Mouse (Mus musculus) midbrain, embryonic 14.5 days (tissue): Measurements from ENCODE around the gene Mex3a. TPM values are rescaled to one million over a fixed set of nuclear protein-coding genes. Genes with fewer than 3 reads are reported as not detected.
A peak's percentile ranks its signal among the peaks of the same experiment; 100 is the strongest.

Experiments used
- ATAC-seq: fragments of 200-750 bp; cut with Nextera tagmentation; 2 replicates; pipeline ENCODE4 v1.8.0; 2017; ENCODE audit warnings: moderate number of reproducible peaks, moderate library complexity; ENCODE audit not compliant: low FRiP score, low TSS enrichment
- DNase-seq: peaks from one replicate; pipeline ENCODE4 v3.0.0-alpha.2; 2015
- H3K27ac ChIP-seq: fragments of 300-500 bp; sonication (generic); replicated peaks from 2 replicates; pipeline ENCODE4 v1.5.1; 2014; ENCODE audit warnings: mild to moderate bottlenecking, low read depth, low read length, moderate library complexity
- H3K27me3 ChIP-seq: fragments of 300-500 bp; sonication (generic); 2 replicates; pipeline ENCODE4 v1.6.1; 2014; ENCODE audit warnings: low read length, control low read depth, mixed read lengths; ENCODE audit not compliant: control insufficient read depth, insufficient read depth
- H3K36me3 ChIP-seq: fragments of 300-500 bp; sonication (generic); 2 replicates; pipeline ENCODE4 v1.6.1; 2014; ENCODE audit warnings: low read length, control low read depth; ENCODE audit not compliant: control insufficient read depth, insufficient read depth
- H3K4me1 ChIP-seq: fragments of 300-500 bp; sonication (generic); 2 replicates; pipeline ENCODE4 v1.6.1; 2014; ENCODE audit warnings: mild to moderate bottlenecking, antibody characterized with exemption, low read length, control low read depth; ENCODE audit not compliant: control insufficient read depth, insufficient read depth
- H3K4me2 ChIP-seq: fragments of 300-500 bp; sonication (generic); 2 replicates; pipeline ENCODE4 v1.6.1; 2014; ENCODE audit warnings: mild to moderate bottlenecking, low read length, moderate library complexity
- H3K4me3 ChIP-seq: fragments of 300-500 bp; sonication (generic); replicated peaks from 2 replicates; pipeline ENCODE4 v1.5.1; 2014; ENCODE audit warnings: low read depth, low read length
- H3K9ac ChIP-seq: fragments of 300-500 bp; sonication (generic); replicated peaks from 2 replicates; pipeline ENCODE4 v1.6.1; 2014; ENCODE audit warnings: mild to moderate bottlenecking, low read length, moderate library complexity
- H3K9me3 ChIP-seq: fragments of 300-500 bp; sonication (generic); 2 replicates; pipeline ENCODE4 v1.6.1; 2016; ENCODE audit warnings: low read length, control low read depth, mixed read lengths; ENCODE audit not compliant: control insufficient read depth
- WGBS: fragments of 180-500 bp; shearing (Covaris S2); extraction: QIAGEN DNeasy Blood & Tissue Kit; methylation state at CpG from one replicate; pipeline ENCODE4 v1.1.7; 2014; 5-methylcytosine and 5-hydroxymethylcytosine counted together
- polyA plus RNA-seq: library from polyadenylated mRNA; unstranded; fragments of >200 nt; fragmentation: Nextera tagmentation; extraction: Ambion mirVana; gene quantifications from 2 replicates; pipeline ENCODE4 v1.2.1, GENCODE M21; 2014

Mex3a gene
- polyA plus RNA-seq, 1 experiment from 2014 or later: 51.8 TPM

DNA sequence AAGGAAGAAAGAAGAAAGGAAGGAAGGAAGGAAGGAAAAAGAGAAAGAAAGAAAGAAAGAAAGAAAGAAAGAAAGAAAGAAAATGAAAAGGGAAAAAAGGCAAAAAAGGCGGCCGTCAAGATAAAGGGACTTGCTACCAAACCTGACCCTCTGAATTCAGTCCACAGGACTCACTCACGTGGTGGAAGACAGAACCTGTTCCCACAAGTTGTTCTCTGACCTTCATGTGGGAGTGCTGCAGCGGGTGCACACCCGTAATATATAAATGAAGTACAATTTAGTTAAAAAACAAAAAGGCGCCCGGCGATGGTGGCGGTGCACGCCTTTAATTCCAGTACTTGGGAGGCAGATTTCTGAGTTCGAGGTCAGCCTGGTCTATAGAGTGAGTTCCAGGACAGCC, 3.5 kb upstream of the Mex3a start:
- 87% methylated on average over 11 of the region's 11 CpGs for WGBS
- Histone ChIP-seq H3K4me3 (peak overlapping the region; percentile 52), H3K4me1 (peaks cover 46% of the 10 kb centered on the region), H3K36me3 (peaks cover 14% of the 10 kb centered on the region; the same call in 1 of the 2 replicates), H3K27ac (no peak overlapping the region), H3K9me3 (no peaks in the 10 kb centered on the region), H3K27me3 (no peaks in the 10 kb centered on the region), H3K4me2 (peak overlapping the region; percentile 98), H3K9ac (no peak overlapping the region)
- DNase-seq (no peak), ATAC-seq (no peak)

DNA sequence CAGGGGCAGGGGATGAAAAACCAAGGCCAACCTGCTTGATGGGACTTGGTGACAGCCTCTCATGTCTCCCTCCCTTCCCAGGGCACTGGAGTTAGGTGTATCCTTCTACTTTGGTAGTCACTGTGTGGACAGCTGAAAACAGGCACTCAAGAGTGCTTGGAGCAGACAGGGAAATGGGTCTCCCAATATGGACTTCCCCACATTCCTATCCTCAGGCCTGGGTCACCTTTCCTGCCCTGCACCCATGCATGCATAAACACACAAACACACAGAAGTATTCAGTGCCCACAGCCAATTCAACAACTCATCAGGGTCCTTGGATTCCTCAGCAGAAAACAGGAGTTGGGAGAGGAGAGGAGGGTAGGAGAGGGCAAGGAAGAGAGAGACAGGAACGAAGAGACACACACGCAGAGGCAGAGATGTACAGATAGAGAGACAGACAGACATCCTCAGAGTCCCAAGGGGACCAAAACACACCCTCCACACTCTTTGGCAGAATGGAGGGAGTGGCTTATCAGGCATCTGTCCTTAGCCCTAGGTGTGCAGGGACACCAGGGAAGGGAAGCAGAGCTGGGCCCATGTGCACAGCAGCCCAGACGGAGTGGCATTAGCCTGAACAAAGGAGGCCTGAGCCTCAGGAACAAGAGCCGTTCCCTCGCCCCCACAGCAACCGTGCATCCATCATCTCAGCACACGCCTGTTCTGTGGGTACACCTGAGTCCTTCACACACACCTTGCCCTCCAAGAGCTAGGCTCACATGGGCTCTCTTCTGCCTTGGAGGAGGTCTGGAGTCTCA, 2.8 kb upstream of the Mex3a start:
- H3K4me3 ChIP-seq: peak overlapping the region; percentile 52
- no peaks in the 10 kb centered on the region for H3K9me3 ChIP-seq
- 12% methylated on average over 7 of the region's 7 CpGs for WGBS
- peak overlapping the region; percentile 98 for H3K4me2 ChIP-seq
- peaks cover 49% of the 10 kb centered on the region for H3K4me1 ChIP-seq
- no peaks in the 10 kb centered on the region for H3K27me3 ChIP-seq
- H3K27ac ChIP-seq: peak overlapping the region; percentile 99
- peak overlapping the region; percentile 98 for H3K9ac ChIP-seq
- H3K36me3 ChIP-seq: peaks cover 8% of the 10 kb centered on the region; the same call in 1 of the 2 replicates
- DNase-seq: peak; percentile 49
- no peak for ATAC-seq

DNA sequence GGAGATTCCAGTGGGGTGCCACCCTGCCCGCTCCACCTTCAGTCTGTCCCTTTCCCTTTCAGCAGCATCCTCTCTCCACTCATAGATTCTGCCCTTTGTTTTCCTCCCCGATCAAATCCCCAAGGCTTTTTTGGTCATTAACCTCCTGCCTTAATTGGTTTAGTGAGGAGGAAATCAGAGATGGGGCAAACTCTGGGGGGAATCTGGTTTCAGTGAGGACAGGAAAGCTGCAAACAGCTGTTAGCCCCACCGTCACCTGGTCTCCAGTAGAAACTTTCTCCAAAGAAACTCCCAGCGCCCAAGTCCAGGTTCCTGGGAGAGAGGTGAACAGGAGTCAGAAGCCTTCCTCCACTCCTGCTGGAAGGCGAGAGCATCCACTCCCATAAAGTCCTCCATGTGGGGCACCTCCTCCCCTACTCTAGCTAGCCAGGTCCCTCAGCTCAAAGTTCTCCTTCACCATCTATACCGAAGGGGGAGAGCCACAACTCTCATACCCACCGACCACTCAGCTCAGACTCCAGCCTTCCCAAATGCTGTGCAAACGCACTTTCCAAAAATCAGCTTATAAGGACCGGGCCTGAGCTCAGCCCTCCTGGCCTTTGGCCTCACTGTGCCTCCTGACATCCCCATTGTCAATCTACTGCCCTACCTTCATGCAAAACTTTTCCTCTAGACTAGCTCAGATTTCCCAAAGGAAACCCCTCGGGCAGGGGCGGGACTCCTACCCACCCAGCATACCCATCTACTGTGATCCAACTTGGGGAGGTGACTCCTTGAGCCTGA, 1.9 kb upstream of the Mex3a start:
- H3K36me3 ChIP-seq: peaks cover 6% of the 10 kb centered on the region
- H3K4me2 ChIP-seq: peak overlapping the region; percentile 98
- peak overlapping the region; percentile 99 for H3K27ac ChIP-seq
- 4% methylated on average over 11 of the region's 11 CpGs for WGBS
- peak overlapping the region; percentile 52 for H3K4me3 ChIP-seq
- peak overlapping the region; percentile 98 for H3K9ac ChIP-seq
- H3K9me3 ChIP-seq: no peaks in the 10 kb centered on the region
- DNase-seq: peak; percentile 35
- no peak for ATAC-seq
- no peaks in the 10 kb centered on the region for H3K27me3 ChIP-seq
- H3K4me1 ChIP-seq: peaks cover 57% of the 10 kb centered on the region

DNA sequence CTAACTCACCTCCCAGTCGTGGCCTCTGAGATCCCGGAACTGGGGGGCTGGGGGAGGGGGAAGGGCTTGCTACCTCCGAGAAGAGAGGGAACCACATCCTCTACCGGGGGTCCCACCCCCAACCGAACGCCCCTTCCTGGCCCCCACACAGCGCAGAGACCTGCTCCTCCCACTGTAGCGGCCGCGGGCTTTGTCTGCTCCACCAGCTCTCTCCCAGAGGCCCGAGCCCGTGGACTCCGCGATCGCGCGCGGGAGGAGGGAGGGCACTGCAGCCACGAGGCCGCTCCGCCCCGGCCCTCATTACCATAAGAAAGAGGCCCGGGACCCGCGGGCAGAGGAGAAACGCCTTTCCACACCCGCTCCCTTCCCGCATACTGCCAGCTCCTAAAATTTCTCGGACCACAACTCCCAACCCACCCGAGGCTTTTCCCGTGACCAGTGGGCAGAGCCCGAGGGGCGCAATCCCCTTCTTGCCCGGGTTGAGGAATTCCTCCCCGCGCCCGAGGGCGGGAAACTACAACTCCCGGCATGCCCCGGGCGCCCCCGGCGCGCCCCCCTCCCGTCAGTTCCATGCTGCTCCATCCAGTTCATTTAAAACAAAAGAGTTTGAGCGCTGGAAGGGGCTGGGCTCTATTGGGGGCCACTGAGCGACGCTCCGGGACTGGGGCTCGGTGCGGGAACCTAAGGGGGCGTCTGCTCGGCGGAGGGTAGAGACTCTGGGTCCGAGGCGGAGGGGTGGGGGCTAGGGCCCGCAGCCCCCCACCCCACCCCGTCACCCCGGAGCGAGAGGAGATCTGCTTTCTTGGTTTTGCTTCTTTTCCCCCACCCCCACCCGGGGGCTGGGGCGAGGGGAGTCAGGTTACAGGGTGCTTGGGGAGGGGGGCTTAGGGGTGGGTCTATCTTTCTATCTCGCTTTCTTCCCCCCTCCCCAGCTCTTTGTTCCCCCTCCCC, 572 bp upstream of the Mex3a start:
- DNase-seq (peak; percentile 95), ATAC-seq (peak; percentile 81)
- Histone ChIP-seq H3K4me3 (peak overlapping the region; percentile 52), H3K9ac (peak overlapping the region; percentile 98), H3K27me3 (no peaks in the 10 kb centered on the region), H3K36me3 (peaks cover 19% of the 10 kb centered on the region), H3K9me3 (no peaks in the 10 kb centered on the region), H3K4me1 (peaks cover 62% of the 10 kb centered on the region), H3K27ac (peak overlapping the region; percentile 99), H3K4me2 (peak overlapping the region; percentile 98)
- WGBS: under 1% methylated on average over 61 of the region's 63 CpGs

DNA sequence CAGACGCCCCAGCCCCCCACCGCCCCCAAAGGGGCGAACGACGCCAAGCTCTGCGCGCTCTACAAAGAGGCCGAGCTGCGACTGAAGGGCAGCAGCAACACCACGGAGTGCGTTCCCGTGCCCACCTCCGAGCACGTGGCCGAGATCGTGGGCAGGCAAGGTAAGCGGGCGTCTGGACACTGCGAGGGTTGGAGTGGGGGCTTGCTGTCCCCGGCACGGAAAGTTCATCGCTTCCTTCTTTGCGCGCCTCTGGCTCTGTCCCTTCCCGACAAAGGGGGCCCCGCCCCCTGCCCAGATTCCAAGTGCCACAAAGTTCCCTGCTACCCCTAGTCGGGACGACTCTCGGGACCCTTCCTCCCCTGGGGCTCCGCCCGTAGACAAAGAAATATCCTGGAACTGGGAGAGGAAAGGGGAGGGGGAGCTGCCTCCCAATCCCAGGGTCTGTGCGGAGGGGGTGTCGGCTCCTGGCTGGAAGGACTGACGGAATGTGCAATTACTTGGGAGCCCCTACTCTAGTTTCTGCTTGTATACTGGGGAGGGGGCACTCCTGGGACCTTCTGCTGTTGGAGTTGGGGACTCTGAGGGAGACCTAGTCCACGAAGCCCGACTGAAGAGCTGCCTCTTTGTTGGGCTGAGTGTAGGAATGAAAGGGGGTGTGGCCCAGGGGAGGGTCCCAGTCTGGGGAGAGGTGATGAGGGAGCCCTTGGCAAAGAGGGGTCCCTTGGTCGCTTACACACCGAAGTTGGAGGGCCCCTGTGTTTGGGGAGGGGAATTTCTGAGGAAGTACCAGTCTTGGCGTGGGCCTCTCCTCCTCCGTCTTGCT, 705 bp downstream of the Mex3a start:
- Histone ChIP-seq H3K4me1 (peaks cover 62% of the 10 kb centered on the region), H3K27ac (peak overlapping the region; percentile 99), H3K9me3 (no peaks in the 10 kb centered on the region), H3K4me3 (peak overlapping the region; percentile 52), H3K9ac (peak overlapping the region; percentile 98), H3K27me3 (no peaks in the 10 kb centered on the region), H3K4me2 (peak overlapping the region; percentile 98), H3K36me3 (peaks cover 32% of the 10 kb centered on the region)
- DNase-seq: peak; percentile 82
- ATAC-seq: peak; percentile 18
- WGBS: 0% methylated on average over 40 of the region's 40 CpGs

DNA sequence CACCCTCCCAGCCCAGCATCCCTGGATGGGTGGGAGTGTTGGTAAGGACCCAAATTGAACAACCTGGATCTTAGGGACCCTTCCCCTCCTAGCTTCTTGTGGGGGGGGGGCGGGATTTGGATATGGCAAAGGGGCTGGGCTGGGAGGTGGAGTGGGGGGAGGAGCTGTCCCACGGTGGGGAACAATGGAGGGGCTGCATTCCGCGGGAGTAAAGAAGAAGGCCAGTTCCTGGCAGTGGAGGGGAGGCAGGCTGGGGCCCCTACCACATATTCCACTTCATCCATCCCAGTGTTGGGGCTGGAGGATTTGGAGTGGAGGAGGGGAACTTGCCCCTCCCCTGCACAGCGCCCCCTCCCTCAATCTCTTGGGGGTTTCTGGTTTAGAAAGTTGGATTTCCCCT, 1.5 kb downstream of the Mex3a start:
- no peak for ATAC-seq
- 3% methylated on average over 5 of the region's 5 CpGs for WGBS
- Histone ChIP-seq H3K9me3 (no peaks in the 10 kb centered on the region), H3K27ac (peak overlapping the region; percentile 99), H3K4me1 (peaks cover 65% of the 10 kb centered on the region), H3K27me3 (no peaks in the 10 kb centered on the region), H3K9ac (peak overlapping the region; percentile 98), H3K4me3 (peak overlapping the region; percentile 52), H3K4me2 (peak overlapping the region; percentile 98), H3K36me3 (peaks cover 40% of the 10 kb centered on the region)
- DNase-seq: peak; percentile 36

DNA sequence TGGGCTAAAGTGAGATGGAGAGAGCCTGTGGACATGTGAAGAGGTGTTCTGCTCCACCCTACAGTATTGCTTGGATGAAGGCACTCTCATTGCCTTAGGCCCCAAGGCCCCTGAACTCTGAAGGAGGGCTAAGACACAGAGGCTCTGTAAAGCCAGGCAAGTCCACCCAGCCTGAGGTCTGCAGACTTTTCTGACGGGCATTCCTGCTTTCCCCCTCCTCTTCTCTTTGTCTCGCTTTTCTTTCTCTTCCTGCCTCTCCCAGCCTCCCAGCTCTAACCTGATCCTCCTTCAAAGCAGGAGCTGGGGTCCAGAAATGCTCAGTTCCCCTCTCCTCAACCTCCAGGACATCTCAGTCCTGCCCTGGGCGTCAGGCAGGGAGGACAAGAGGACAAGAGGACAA, 2.8 kb downstream of the Mex3a start:
- Histone ChIP-seq H3K36me3 (peaks cover 49% of the 10 kb centered on the region), H3K4me3 (peak overlapping the region; percentile 52), H3K4me1 (peaks cover 61% of the 10 kb centered on the region), H3K27ac (peak overlapping the region; percentile 72), H3K4me2 (peak overlapping the region; percentile 98), H3K27me3 (no peaks in the 10 kb centered on the region), H3K9ac (peak overlapping the region; percentile 98), H3K9me3 (no peaks in the 10 kb centered on the region)
- no peak for ATAC-seq
- 2% methylated on average over 3 of the region's 3 CpGs for WGBS
- DNase-seq: no peak
